In the genomic region with DNA sequence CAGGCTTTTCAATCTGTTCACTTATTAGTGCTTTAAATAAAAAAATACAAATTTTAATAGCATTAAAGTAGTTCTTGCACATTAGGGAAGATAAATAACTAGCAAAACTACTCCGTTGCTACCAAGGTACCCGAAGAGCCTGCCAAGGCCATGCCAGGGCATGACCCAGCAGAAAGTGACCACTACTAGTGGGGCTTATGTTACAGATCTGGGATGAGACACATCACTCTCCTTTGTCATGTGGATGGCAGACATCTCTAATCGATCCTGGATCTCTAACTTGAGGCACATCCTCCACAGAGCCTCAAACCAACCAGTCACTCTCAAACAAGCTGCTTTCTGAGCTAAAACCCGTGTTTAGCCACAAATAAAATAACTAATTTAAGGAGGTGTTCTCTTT, we compare ENCODE assay signal across 28 mouse cellular contexts. TPM values are rescaled to one million over a fixed set of nuclear protein-coding genes. Genes with fewer than 3 reads are reported as not detected.
"Had no signal": no experiment of that assay in that cellular context is flagged by ENCODE, and none has a peak within 500 bp of the region (broad histone marks: within the 10 kb centered on the region; RNA-seq: fewer than 3 reads in every experiment).

No protein-coding gene starts in this region.

- H3K4me3 ChIP-seq: layer of hippocampus, adult 2 months; lung, embryonic 15.5 days; megakaryocyte, embryonic 14.5 days; midbrain, embryonic 10.5 days; midbrain, embryonic 13.5 days; myocyte; neural tube, embryonic 13.5 days had no signal

- H3K4me1 ChIP-seq: lung, embryonic 15.5 days; midbrain, embryonic 10.5 days; midbrain, embryonic 13.5 days; neural tube, embryonic 13.5 days had no signal

- H3K27me3 ChIP-seq: lung, embryonic 15.5 days; midbrain, embryonic 13.5 days; neural tube, embryonic 13.5 days had no signal

- H3K27ac ChIP-seq: kidney, postnatal 0 days; layer of hippocampus, adult 2 months; liver, embryonic 14.5 days; lung, embryonic 15.5 days; midbrain, embryonic 10.5 days; midbrain, embryonic 13.5 days; neural tube, embryonic 13.5 days had no signal

- H3K36me3 ChIP-seq: lung, embryonic 15.5 days; midbrain, embryonic 10.5 days; midbrain, embryonic 13.5 days; neural tube, embryonic 13.5 days had no signal

- H3K9ac ChIP-seq: liver, embryonic 14.5 days; lung, embryonic 15.5 days; midbrain, embryonic 13.5 days; neural tube, embryonic 13.5 days had no signal

- DNase-seq: kidney, postnatal 25 days; layer of hippocampus, adult 9-11 months; lung, adult 18-20 months; lung, postnatal 10 days; lung, postnatal 36 days; retina, postnatal 1 day; right cerebral cortex, postnatal 25 days; thymus, adult 18-20 months; thymus, postnatal 36 days had no signal

RNA-seq across cellular contexts. Expression of a gene that starts 14.1 kb away (rescaled TPM):
- total RNA-seq: layer of hippocampus, adult 2 months; layer of hippocampus, postnatal 25 days; left cerebral cortex, adult 18-20 months; left cerebral cortex, postnatal 25 days; monocyte, adult 5-6 weeks; neutrophil, adult 5-6 weeks had no signal
- polyA plus RNA-seq: kidney, embryonic 14.5 days; liver, embryonic 11.5 days; liver, embryonic 14.5 days; midbrain, embryonic 10.5 days; midbrain, embryonic 16.5 days; small intestine, adult 2 months; spleen, adult 2 months had no signal
